Mouse (Mus musculus): ENCODE measurements around the gene H2-M11. TPM values are rescaled to one million over a fixed set of nuclear protein-coding genes. Genes with fewer than 3 reads are reported as not detected.

The H2-M11 gene
- total RNA-seq (2023): not detected

GRCm38 (mm10) chr17:36546775-36547174, at the start of gene H2-M11:
TSS of gene H2-M11 (plus strand) at chr17:36547075.

Other genes starting within 250 kb of the H2-M11 start
- gene H2-M10.1, start 220.9 kb upstream of the H2-M11 start, total RNA-seq (2023): not detected
- not detected for gene H2-M10.3, start 178.7 kb upstream of the H2-M11 start, total RNA-seq (2023)
- gene H2-M10.4, start 84.7 kb upstream of the H2-M11 start, total RNA-seq (2023): not detected
- gene H2-M9, start 95.6 kb downstream of the H2-M11 start, total RNA-seq (2023): not detected
- gene H2-M1, start 125.1 kb downstream of the H2-M11 start, total RNA-seq (2023): not detected
- gene H2-M10.5, start 225.8 kb downstream of the H2-M11 start, total RNA-seq (2023): not detected

Measured in T-cell, adult 66 days (primary cell).